10 mouse cellular contexts compared by ENCODE assay signal in the genomic region with DNA sequence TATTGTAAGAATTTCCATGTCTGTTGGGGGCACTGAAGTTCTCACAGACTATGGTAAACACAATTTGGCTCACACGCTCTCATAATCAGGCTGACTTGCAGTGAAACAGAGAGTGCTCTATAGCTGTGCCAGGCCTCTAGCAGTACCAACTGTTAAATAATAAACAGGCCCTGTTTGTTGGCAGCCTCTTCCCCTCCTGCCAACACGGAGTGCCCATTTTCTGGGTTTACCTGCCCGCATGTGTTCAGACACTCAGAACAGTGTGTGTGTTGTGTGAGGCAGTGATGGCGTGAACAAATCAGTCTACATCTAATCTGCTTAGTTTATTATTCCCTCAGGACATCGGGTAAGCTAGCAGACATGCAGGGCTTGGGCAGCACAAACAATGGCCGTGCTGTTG.
DNase-seq lines count a peak whose midpoint lies in the region; ATAC-seq and TF ChIP-seq lines count a peak whose summit lies in the region.
"Had no signal": no experiment of that assay in that cellular context is flagged by ENCODE, and none has a peak within 500 bp of the region (broad histone marks: within the 10 kb centered on the region; RNA-seq: fewer than 3 reads in every experiment).

No protein-coding gene starts in this region.

- 61% methylated on average over 6 of the region's 6 CpGs for WGBS in limb, embryonic 12.5 days
- WGBS in limb, embryonic 10.5 days, result 82% methylated on average over 6 of the region's 6 CpGs
- WGBS in hindbrain, embryonic 16.5 days, result 46% methylated on average over 6 of the region's 6 CpGs
- WGBS in neural tube, embryonic 13.5 days, result 38% methylated on average over 6 of the region's 6 CpGs
- WGBS in thymus, adult 2 months, result 90% methylated on average over 6 of the region's 6 CpGs

- DNase-seq in limb, embryonic 10.5 days (ENCODE audit: low spot score), result no peak
- DNase-seq in cerebellum, adult 9-10 months, result peak; percentile 96
- no peak for DNase-seq in thymus, adult 2 months
- no peak for DNase-seq in ovary, postnatal 10 days (ENCODE audit: low spot score)
- DNase-seq: thymus, postnatal 25 days had no signal

- no peak overlapping the region for H3K4me3 ChIP-seq in limb, embryonic 12.5 days (replicated peaks)
- H3K4me3 ChIP-seq in limb, embryonic 10.5 days, result no peak overlapping the region
- H3K4me3 ChIP-seq in hindbrain, embryonic 16.5 days (ENCODE audit: low read length), result no peak overlapping the region
- no peak overlapping the region for H3K4me3 ChIP-seq in neural tube, embryonic 13.5 days
- no peak overlapping the region for H3K4me3 ChIP-seq in thymus, adult 2 months (ENCODE audit: control insufficient read depth, insufficient read depth, low read length)
- H3K4me3 ChIP-seq: erythroblast, embryonic 14.5 days had no signal

- 0 out of 2 replicates have a peak overlapping the region, but pooled peaks have one; percentile 29 for H3K27ac ChIP-seq in limb, embryonic 12.5 days
- H3K27ac ChIP-seq in limb, embryonic 10.5 days, result no peak overlapping the region
- H3K27ac ChIP-seq in hindbrain, embryonic 16.5 days (ENCODE audit: low read depth, low read length), result peak overlapping the region; percentile 55
- peak overlapping the region; percentile 69 for H3K27ac ChIP-seq in neural tube, embryonic 13.5 days (replicated peaks)
- H3K27ac ChIP-seq in thymus, adult 2 months (ENCODE audit: control insufficient read depth, insufficient read depth, low read length), result no peak overlapping the region

- TF ChIP-seq CTCF in thymus, adult 2 months (IDR thresholded peaks at IDR 0.05; ENCODE audit: borderline replicate concordance, control insufficient read depth, extremely low read depth, insufficient read depth, low read length, poor library complexity), result no peak

- ATAC-seq in limb, embryonic 12.5 days (ENCODE audit: insufficient number of reproducible peaks, insufficient read depth, low FRiP score, low TSS enrichment, low read depth), result 0 out of 2 replicates have a peak, but pooled peaks have one; percentile 47
- ATAC-seq in hindbrain, embryonic 16.5 days, result peak; percentile 95
- ATAC-seq in neural tube, embryonic 13.5 days (ENCODE audit: low read depth), result peak; percentile 75; the same call in 1 of the 2 replicates
- no peak for ATAC-seq in granulocyte monocyte progenitor cell, adult 5-6 weeks (replicated peaks; ENCODE audit: poor library complexity, severe bottlenecking)

- no peak overlapping the region for H3K4me2 ChIP-seq in limb, embryonic 12.5 days
- no peak overlapping the region for H3K4me2 ChIP-seq in hindbrain, embryonic 16.5 days (ENCODE audit: low read length)
- H3K4me2 ChIP-seq in neural tube, embryonic 13.5 days, result no peak overlapping the region

- peaks cover 13% of the 10 kb centered on the region; the same call in 1 of the 2 replicates for H3K4me1 ChIP-seq in limb, embryonic 12.5 days (replicated peaks)
- no peaks in the 10 kb centered on the region for H3K4me1 ChIP-seq in limb, embryonic 10.5 days
- H3K4me1 ChIP-seq in hindbrain, embryonic 16.5 days (ENCODE audit: control insufficient read depth, insufficient read depth, low read depth, low read length), result peaks cover 4% of the 10 kb centered on the region; the same call in 1 of the 2 replicates
- peaks cover 16% of the 10 kb centered on the region for H3K4me1 ChIP-seq in neural tube, embryonic 13.5 days (replicated peaks)
- H3K4me1 ChIP-seq in thymus, adult 2 months (replicated peaks; ENCODE audit: control insufficient read depth, insufficient read depth, low read length), result no peaks in the 10 kb centered on the region

- no peaks in the 10 kb centered on the region for H3K9me3 ChIP-seq in limb, embryonic 12.5 days
- no peaks in the 10 kb centered on the region for H3K9me3 ChIP-seq in limb, embryonic 10.5 days (replicated peaks)
- H3K9me3 ChIP-seq in hindbrain, embryonic 16.5 days (ENCODE audit: control insufficient read depth, low read length), result no peaks in the 10 kb centered on the region
- no peaks in the 10 kb centered on the region for H3K9me3 ChIP-seq in neural tube, embryonic 13.5 days

- H3K27me3 ChIP-seq in limb, embryonic 12.5 days, result no peaks in the 10 kb centered on the region
- no peaks in the 10 kb centered on the region for H3K27me3 ChIP-seq in limb, embryonic 10.5 days (ENCODE audit: low read depth, poor library complexity, severe bottlenecking)
- H3K27me3 ChIP-seq in hindbrain, embryonic 16.5 days (replicated peaks; ENCODE audit: control insufficient read depth, insufficient read depth, low read length), result no peaks in the 10 kb centered on the region
- no peaks in the 10 kb centered on the region for H3K27me3 ChIP-seq in neural tube, embryonic 13.5 days
- no peaks in the 10 kb centered on the region for H3K27me3 ChIP-seq in thymus, adult 2 months (ENCODE audit: control insufficient read depth, insufficient read depth, low read length)

- H3K9ac ChIP-seq in limb, embryonic 12.5 days (replicated peaks), result no peak overlapping the region
- no peak overlapping the region for H3K9ac ChIP-seq in hindbrain, embryonic 16.5 days (ENCODE audit: low read depth, low read length)
- no peak overlapping the region for H3K9ac ChIP-seq in neural tube, embryonic 13.5 days

- no peak for TF ChIP-seq POLR2A in thymus, adult 2 months (IDR thresholded peaks at IDR 0.05; ENCODE audit: control insufficient read depth, extremely low read depth, insufficient read depth, low read length, poor library complexity)

- no peaks in the 10 kb centered on the region for H3K36me3 ChIP-seq in limb, embryonic 12.5 days
- no peaks in the 10 kb centered on the region for H3K36me3 ChIP-seq in limb, embryonic 10.5 days
- H3K36me3 ChIP-seq in hindbrain, embryonic 16.5 days (ENCODE audit: control insufficient read depth, insufficient read depth, low read length), result no peaks in the 10 kb centered on the region
- H3K36me3 ChIP-seq in neural tube, embryonic 13.5 days, result no peaks in the 10 kb centered on the region
- no peaks in the 10 kb centered on the region for H3K36me3 ChIP-seq in thymus, adult 2 months (ENCODE audit: control insufficient read depth, insufficient read depth, low read length)

Comparison
In these comparisons a context has a peak if more than half of its experiments do, and no peak if none do; other contexts are left out.
1. H3K27ac ChIP-seq: peak in limb, embryonic 12.5 days (single experiment), hindbrain, embryonic 16.5 days (single experiment) and neural tube, embryonic 13.5 days (single experiment); none in limb, embryonic 10.5 days (single experiment) and thymus, adult 2 months (single experiment).